Mouse (Mus musculus) neural tube, embryonic 14.5 days (tissue): ENCODE data around the gene Rmnd5b. TPM values are rescaled to one million over a fixed set of nuclear protein-coding genes. Genes with fewer than 3 reads are reported as not detected.
"Not testable (repeated sequence)": the region's sequence is repeated elsewhere in the genome, so short reads cannot be mapped to it uniquely, and the experiment has no call there.

ENCODE experiments used
- ATAC-seq: fragments of 200-750 bp; cut with Nextera tagmentation; 2 replicates; pipeline ENCODE4 v1.8.0; 2017; ENCODE audit warnings: low read depth, mild to moderate bottlenecking, moderate TSS enrichment, moderate library complexity
- H3K27ac ChIP-seq: fragments of 300-500 bp; sonication (generic); 2 replicates; pipeline ENCODE4 v1.5.1; 2014; ENCODE audit warnings: low read depth, mild to moderate bottlenecking, control low read depth, low read length, moderate library complexity, mixed read lengths
- H3K27me3 ChIP-seq: fragments of 300-500 bp; sonication (generic); 2 replicates; pipeline ENCODE4 v1.6.1; 2014; ENCODE audit warnings: low read length; ENCODE audit not compliant: control insufficient read depth, insufficient read depth
- H3K36me3 ChIP-seq: fragments of 300-500 bp; sonication (generic); 2 replicates; pipeline ENCODE4 v1.6.1; 2014; ENCODE audit warnings: low read length, mixed read lengths; ENCODE audit not compliant: control insufficient read depth, insufficient read depth
- H3K4me1 ChIP-seq: fragments of 300-500 bp; sonication (generic); 2 replicates; pipeline ENCODE4 v1.6.1; 2014; ENCODE audit warnings: low read length; ENCODE audit not compliant: control insufficient read depth, insufficient read depth
- H3K4me2 ChIP-seq: fragments of 300-500 bp; sonication (generic); 2 replicates; pipeline ENCODE4 v1.6.1; 2014; ENCODE audit warnings: mild to moderate bottlenecking, low read depth, low read length, control low read depth
- H3K4me3 ChIP-seq: fragments of 300-500 bp; sonication (generic); 2 replicates; pipeline ENCODE4 v1.5.1; 2014; ENCODE audit warnings: low read depth, low read length, control low read depth, mixed read lengths
- H3K9ac ChIP-seq: fragments of 300-500 bp; sonication (generic); replicated peaks from 2 replicates; pipeline ENCODE4 v1.6.1; 2014; ENCODE audit warnings: low read depth, mild to moderate bottlenecking, control low read depth, low read length, mixed read lengths
- H3K9me3 ChIP-seq: fragments of 300-500 bp; sonication (generic); 2 replicates; pipeline ENCODE4 v1.6.1; 2016; ENCODE audit warnings: low read length; ENCODE audit not compliant: control insufficient read depth
- WGBS: fragments of 180-500 bp; shearing (Covaris S2); extraction: QIAGEN DNeasy Blood & Tissue Kit; methylation state at CpG from one replicate; pipeline ENCODE4 v1.1.7; 2014; 5-methylcytosine and 5-hydroxymethylcytosine counted together
- polyA plus RNA-seq: library from polyadenylated mRNA; unstranded; fragments of >200 nt; fragmentation: Nextera tagmentation; extraction: Ambion mirVana; gene quantifications from 2 replicates; pipeline ENCODE4 v1.2.1, GENCODE M21; 2014

Rmnd5b gene
- polyA plus RNA-seq, 1 experiment from 2014 or later, result 93.5 TPM

DNA sequence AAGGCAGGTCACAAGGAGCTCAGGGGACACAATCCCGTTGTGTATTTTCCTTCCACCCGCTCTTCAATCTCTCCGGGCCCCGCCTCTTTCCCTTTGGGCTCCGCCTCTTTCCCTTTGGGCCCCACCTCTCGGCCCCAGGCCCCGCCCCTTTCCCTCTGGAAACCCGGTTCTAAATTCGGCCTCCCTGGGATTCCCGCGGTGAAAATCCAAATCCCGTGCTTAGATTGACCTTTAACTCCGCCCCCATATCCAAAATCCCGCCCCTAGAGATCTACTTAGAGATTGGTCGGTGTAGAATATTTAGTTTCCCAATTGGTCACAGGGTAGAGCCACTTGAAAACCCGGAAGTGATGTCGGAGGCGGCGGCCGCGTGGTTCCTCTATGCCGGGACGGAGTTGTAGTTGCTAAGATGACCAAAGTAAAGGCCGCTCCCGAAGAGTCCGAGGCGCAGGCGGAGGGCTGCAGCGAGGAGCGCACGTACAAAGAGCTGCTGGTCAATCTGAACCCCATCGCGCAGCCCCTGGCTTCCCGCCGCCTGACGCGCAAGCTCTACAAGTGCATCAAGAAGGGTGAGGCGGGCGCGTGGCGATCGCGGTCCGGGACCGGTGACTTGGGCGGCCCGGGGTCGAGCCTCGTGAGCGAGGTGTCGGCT is 16.2 kb downstream of the Rmnd5b start, which contains the start of gene Nhp2:
TSS of gene Nhp2 (plus strand) at position 327 of the 652 bp plus-strand sequence.
- peaks cover 10% of the 10 kb centered on the region for H3K4me1 ChIP-seq
- H3K27ac ChIP-seq, result peak within 1 kb of the TSS; percentile 16; the same call in 1 of the 2 replicates
- peak within 1 kb of the TSS; percentile 67 for H3K9ac ChIP-seq
- no peaks in the 10 kb centered on the region for H3K9me3 ChIP-seq
- H3K27me3 ChIP-seq, result no peaks in the 10 kb centered on the region
- peaks cover 26% of the 10 kb centered on the region for H3K36me3 ChIP-seq
- H3K4me3 ChIP-seq, result peak within 1 kb of the TSS; percentile 75
- H3K4me2 ChIP-seq, result peak within 1 kb of the TSS; percentile 91
- WGBS, result under 1% methylated on average over 51 of the region's 51 CpGs
- ATAC-seq, result peak; percentile 95

- Histone ChIP-seq H3K4me1 (peaks cover 10% of the 10 kb centered on the region), H3K9me3 (no peaks in the 10 kb centered on the region), H3K27me3 (no peaks in the 10 kb centered on the region), H3K36me3 (peaks cover 20% of the 10 kb centered on the region), H3K4me3 (peak overlapping the region; percentile 75), H3K9ac (0 out of 2 replicates have a peak overlapping the region, but pooled peaks have one; percentile 3), H3K4me2 (peak overlapping the region; percentile 91), H3K27ac (peak overlapping the region; percentile 16; the same call in 1 of the 2 replicates)
- peak; percentile 42 for ATAC-seq
- WGBS, result 59% methylated on average over 8 of the region's 8 CpGs
Measured at GRCm38 (mm10) chr11:51618894-51619408, 16.7 kb downstream of the Rmnd5b start.

DNA sequence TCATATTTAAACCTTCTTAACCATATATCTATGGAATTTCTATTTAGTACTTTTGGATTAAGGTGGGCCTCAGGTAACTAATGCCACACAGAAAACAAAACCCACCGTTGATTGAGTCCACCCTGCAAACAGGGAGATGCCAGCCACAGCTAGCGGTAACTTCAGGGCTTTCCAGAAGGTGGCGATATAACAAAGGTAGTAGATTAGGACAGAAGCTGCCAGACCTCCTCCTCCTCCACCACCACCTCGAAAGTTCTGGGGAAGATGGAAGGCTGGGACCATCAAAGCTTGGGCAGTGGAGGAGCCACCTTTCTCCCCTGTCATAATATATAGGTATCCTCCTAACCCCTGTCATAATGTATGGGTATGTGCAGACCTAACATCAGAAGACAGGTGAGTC is 18.0 kb downstream of the Rmnd5b start:
- Histone ChIP-seq H3K4me1 (peaks cover 10% of the 10 kb centered on the region), H3K4me3 (no peak overlapping the region), H3K27me3 (no peaks in the 10 kb centered on the region), H3K4me2 (no peak overlapping the region), H3K9ac (no peak overlapping the region), H3K27ac (no peak overlapping the region), H3K9me3 (no peaks in the 10 kb centered on the region), H3K36me3 (peaks cover 7% of the 10 kb centered on the region)
- no peak for ATAC-seq
- WGBS, result 2% methylated on average over 4 of the region's 4 CpGs

- Histone ChIP-seq H3K4me1 (peaks cover 10% of the 10 kb centered on the region), H3K4me3 (peak overlapping the region; percentile 25; the same call in 1 of the 2 replicates), H3K4me2 (peak overlapping the region; percentile 53; the same call in 1 of the 2 replicates)
- H3K9ac ChIP-seq, H3K27ac ChIP-seq, H3K9me3 ChIP-seq, H3K27me3 ChIP-seq, ATAC-seq, H3K36me3 ChIP-seq: not testable (repeated sequence)
- WGBS, result 95% methylated on average over 7 of the region's 7 CpGs
Measured at GRCm38 (mm10) chr11:51616113-51616512, 19.6 kb downstream of the Rmnd5b start.

DNA sequence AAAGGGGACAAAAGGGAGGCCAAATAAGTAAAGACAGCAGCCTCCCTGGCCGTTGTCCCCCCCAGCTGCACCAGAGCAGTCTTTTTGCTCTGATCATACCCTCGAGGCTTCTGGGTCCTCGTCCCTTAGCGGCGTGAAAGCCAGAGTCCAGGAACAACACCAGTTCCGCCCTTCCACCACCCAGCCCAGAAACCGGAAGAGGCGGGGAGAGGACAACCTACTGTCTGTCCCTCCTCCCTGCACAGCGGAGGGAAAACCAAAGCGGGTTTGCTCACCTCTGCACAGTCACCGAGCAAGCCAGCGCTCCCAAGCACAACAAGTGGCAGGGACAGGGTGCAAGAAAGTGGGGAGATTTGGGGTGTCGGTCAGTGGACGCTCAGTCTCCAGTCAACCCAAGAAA is 20.1 kb downstream of the Rmnd5b start:
- no peak for ATAC-seq

DNA sequence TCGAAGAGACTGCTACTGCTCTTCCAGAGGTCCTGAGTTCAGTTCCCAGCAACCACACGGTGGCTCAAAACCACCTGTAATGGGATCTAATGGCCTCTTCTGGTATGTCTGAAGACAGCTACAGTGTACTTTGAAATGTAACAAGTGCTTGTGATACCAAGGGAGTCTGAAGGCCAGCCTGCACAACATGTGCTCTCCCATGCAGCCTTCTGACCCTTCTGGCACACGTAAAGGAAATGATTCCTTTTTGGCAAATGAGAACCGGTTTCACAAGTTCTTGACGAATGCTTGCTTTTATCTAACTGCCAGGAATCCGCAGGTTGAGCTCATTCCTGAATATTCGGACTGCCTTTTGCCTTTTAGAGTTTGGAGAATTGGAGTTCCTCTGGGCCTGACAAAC is 20.6 kb downstream of the Rmnd5b start:
- H3K27ac ChIP-seq, result no peak overlapping the region
- H3K4me3 ChIP-seq, result peak overlapping the region; percentile 25; the same call in 1 of the 2 replicates
- H3K4me2 ChIP-seq, result peak overlapping the region; percentile 53
- peaks cover 4% of the 10 kb centered on the region for H3K4me1 ChIP-seq
- no peaks in the 10 kb centered on the region for H3K36me3 ChIP-seq
- H3K27me3 ChIP-seq, result no peaks in the 10 kb centered on the region
- ATAC-seq, result no peak
- peak overlapping the region; percentile 41; the same call in 1 of the 2 replicates for H3K9ac ChIP-seq
- WGBS, result 53% methylated on average over 7 of the region's 7 CpGs
- H3K9me3 ChIP-seq, result no peaks in the 10 kb centered on the region

More for the DNA sequence above, 20.1 kb downstream of the Rmnd5b start:
- peaks cover 9% of the 10 kb centered on the region for H3K4me1 ChIP-seq
- no peaks in the 10 kb centered on the region for H3K27me3 ChIP-seq
- no peaks in the 10 kb centered on the region for H3K9me3 ChIP-seq
- H3K9ac ChIP-seq, result peak overlapping the region; percentile 41; the same call in 1 of the 2 replicates
- H3K4me3 ChIP-seq, result peak overlapping the region; percentile 25
- H3K4me2 ChIP-seq, result peak overlapping the region; percentile 53
- no peaks in the 10 kb centered on the region for H3K36me3 ChIP-seq
- no peak overlapping the region for H3K27ac ChIP-seq
- 7% methylated on average over 14 of the region's 14 CpGs for WGBS

GRCm38 (mm10) chr11:51614256-51614655 is 21.4 kb downstream of the Rmnd5b start:
- 86% methylated on average over 8 of the region's 8 CpGs for WGBS

DNA sequence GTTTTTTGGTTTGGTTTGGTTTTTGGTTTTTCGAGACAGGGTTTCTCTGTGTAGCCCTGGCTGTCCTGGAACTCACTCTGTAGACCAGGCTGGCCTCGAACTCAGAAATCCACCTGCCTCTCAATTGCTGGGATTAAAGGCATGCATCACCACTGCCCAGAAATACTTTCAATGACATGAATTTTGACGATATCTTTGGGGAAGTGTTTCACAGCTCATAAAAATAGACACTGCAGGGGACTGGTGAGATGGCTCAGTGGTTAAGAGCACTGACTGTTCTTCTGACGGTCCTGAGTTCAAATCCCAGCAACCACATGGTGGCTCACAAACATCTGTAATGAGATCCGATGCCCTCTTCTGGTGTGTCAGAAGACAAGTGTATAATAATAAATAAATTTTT is 25.8 kb downstream of the Rmnd5b start:
- not testable (repeated sequence) for H3K36me3 ChIP-seq, H3K4me3 ChIP-seq, H3K4me2 ChIP-seq, H3K9ac ChIP-seq, ATAC-seq, H3K4me1 ChIP-seq, H3K9me3 ChIP-seq, H3K27ac ChIP-seq, H3K27me3 ChIP-seq
- 81% methylated on average over 5 of the region's 5 CpGs for WGBS

More at GRCm38 (mm10) chr11:51614256-51614655, 21.4 kb downstream of the Rmnd5b start:
- no peak overlapping the region for H3K4me2 ChIP-seq
- no peak overlapping the region for H3K9ac ChIP-seq
- H3K27ac ChIP-seq, result no peak overlapping the region
- H3K36me3 ChIP-seq, result no peaks in the 10 kb centered on the region
- no peaks in the 10 kb centered on the region for H3K27me3 ChIP-seq
- H3K4me3 ChIP-seq, result no peak overlapping the region
- ATAC-seq, result no peak
- 0 out of 2 replicates have a peak, but pooled peaks cover 4% of the 10 kb centered on the region for H3K4me1 ChIP-seq
- H3K9me3 ChIP-seq, result no peaks in the 10 kb centered on the region

DNA sequence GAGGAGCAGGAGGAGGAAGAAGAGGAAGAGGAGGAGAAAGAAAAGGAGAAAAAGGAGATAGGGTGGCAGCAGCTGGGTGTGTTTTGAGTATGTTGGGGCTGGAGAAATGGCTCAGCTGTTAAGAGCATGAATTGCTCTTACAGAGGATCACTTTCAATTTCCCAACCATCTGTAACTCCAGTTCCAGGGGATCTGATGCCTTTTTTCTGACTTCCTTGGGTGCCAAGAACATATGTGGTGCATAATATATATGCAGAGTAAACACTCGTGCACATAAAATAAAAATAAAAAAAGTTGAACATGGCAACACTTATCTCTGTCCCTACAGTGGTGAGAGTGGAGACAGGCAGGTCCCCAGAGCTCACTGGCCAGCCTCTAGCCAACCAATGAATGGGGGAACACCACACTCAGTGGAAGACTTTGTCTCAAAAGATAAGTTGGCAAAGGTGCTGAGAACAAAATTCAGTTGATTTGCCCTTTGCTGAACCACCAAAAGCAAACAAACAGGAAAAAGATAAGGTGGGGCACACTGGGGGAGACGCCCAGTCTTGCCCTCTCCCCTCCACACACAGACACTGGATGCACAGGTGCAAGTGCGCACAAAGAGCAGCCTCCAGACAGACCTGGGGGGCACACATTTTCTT is 26.3 kb downstream of the Rmnd5b start:
- Histone ChIP-seq H3K36me3 (peaks cover 10% of the 10 kb centered on the region; the same call in 1 of the 2 replicates), H3K9me3 (no peaks in the 10 kb centered on the region), H3K4me2 (no peak overlapping the region), H3K4me1 (peaks cover 12% of the 10 kb centered on the region), H3K27ac (no peak overlapping the region), H3K4me3 (no peak overlapping the region), H3K27me3 (no peaks in the 10 kb centered on the region), H3K9ac (no peak overlapping the region)
- no peak for ATAC-seq
- WGBS, result 85% methylated on average over 3 of the region's 3 CpGs
